Mouse (Mus musculus) thymus, postnatal 14 days (tissue): ENCODE data around the gene Hoxc5.
A peak's percentile ranks its signal among the peaks of the same experiment; 100 is the strongest.

Experiments
- DNase-seq: peaks from one replicate; pipeline ENCODE4 v3.0.0; 2021

The Hoxc5 gene

GRCm38 (mm10) chr15:102990461-102991397 is 23.5 kb downstream of the Hoxc5 start, which contains the start of gene Hoxc8:
Gene Hoxc8, plus strand, starts transcription at chr15:102990607.
- no peak for DNase-seq

GRCm38 (mm10) chr15:102991782-102992181 is 24.5 kb downstream of the Hoxc5 start:
- DNase-seq, result no peak

DNA sequence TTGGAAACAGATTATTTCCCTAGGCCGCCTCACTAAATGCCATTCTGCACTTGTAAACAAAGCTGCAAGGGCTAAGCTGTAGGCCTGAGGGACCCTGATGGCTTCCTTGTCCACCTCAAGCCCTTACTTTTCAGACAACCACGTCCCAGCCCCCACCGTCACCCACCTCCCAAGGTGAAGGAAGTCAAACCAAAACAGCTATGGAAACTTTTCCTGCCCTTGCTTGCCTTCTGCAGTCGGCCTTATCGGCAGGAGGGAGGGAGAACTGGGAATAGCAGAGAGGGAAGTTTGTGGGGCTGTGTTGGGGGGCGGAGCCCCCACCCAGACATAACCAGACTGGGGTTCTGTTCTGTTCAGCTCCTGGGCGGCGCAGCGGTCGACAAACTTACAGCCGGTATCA is 25.0 kb downstream of the Hoxc5 start:
- DNase-seq, result no peak

GRCm38 (mm10) chr15:102992863-102993262 is 25.6 kb downstream of the Hoxc5 start:
- no peak for DNase-seq

- DNase-seq, result no peak
Measured at GRCm38 (mm10) chr15:102996548-102996947, 29.3 kb downstream of the Hoxc5 start.

GRCm38 (mm10) chr15:102997431-102997830 is 30.2 kb downstream of the Hoxc5 start:
- DNase-seq, result no peak

- no peak for DNase-seq
Measured at GRCm38 (mm10) chr15:102997939-102998355, 30.7 kb downstream of the Hoxc5 start, which contains the start of gene Hoxc6. Gene Hoxc6, plus strand, starts transcription at chr15:102998257.

GRCm38 (mm10) chr15:102998608-102999182 is 31.5 kb downstream of the Hoxc5 start:
- no peak for DNase-seq

GRCm38 (mm10) chr15:102999183-102999831 is 32.1 kb downstream of the Hoxc5 start:
- DNase-seq, result peak; percentile 19

- DNase-seq, result no peak
Measured at GRCm38 (mm10) chr15:102999955-103000354, 32.7 kb downstream of the Hoxc5 start.

DNA sequence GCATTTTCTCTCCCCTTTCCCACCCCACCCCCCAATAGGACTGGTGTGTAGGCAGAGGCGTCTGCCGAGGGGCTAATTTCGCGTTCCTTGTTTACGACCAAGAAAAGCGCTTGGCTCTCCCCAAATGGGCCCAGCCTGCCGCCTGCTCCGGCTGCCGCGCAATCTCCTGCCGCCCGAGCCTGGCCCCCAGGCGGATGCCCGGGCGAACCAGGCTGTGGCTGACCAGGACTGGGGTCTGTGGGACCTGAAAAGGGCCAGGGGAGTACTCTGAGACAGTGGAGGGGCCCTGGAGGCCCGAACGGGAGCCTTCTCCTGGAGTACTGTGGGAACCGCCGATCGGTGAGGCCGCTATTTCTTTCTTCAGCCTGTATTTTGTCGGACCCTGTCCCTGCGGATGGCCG is 33.3 kb downstream of the Hoxc5 start:
- DNase-seq, result no peak

DNA sequence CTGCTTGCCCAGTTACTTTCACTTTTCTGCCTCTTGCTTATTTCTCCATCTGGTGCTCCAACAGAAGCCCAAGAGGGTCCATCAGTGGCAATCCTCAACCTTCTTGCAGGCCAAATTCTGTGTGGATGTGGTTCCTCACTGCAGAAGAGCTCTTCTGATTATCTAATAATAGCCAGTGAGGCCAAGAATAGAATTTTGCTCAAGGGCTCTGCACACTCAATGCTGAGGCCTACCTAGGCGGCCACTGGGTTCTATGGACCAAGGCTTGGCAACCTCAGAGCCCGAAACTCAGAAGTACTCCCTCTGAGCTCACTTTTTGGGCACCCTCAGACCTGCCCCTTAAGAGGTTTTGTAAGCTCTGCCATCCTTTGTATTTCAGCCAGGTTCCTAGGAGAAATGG is 34.1 kb downstream of the Hoxc5 start:
- no peak for DNase-seq

GRCm38 (mm10) chr15:103002156-103002555 is 34.9 kb downstream of the Hoxc5 start:
- DNase-seq, result no peak

DNA sequence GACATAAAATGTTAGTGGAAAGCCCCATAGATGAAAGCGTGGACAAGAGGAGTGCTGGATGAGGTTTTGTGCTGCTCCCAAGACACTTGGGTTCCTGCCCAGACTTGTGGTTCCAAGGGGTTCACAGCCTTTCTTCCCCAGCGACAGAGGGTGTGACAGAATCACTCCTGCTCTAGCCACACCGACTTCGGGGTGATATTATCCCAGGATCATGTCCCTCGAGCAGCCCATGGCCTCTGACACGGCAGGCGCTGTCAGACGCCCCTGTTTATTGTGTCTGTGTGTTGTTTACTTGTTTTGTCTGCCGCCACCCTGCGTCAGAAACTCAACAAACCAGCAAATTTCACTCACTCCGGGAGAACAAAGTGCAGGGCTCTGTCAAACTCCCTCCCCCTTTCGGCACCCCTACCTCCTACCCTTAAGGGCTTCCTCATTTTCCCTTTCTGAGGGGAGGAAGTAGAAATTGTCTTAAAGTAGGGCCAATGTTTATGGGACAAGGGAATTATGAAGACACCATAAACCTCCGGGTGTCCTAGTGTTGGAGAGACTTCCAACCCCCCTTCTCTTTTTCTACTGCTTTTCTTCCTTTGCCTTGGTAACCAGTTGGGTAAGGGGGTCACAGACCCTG is 35.7 kb downstream of the Hoxc5 start:
- no peak for DNase-seq

GRCm38 (mm10) chr15:103005308-103005707 is 38.1 kb downstream of the Hoxc5 start:
- no peak for DNase-seq

DNA sequence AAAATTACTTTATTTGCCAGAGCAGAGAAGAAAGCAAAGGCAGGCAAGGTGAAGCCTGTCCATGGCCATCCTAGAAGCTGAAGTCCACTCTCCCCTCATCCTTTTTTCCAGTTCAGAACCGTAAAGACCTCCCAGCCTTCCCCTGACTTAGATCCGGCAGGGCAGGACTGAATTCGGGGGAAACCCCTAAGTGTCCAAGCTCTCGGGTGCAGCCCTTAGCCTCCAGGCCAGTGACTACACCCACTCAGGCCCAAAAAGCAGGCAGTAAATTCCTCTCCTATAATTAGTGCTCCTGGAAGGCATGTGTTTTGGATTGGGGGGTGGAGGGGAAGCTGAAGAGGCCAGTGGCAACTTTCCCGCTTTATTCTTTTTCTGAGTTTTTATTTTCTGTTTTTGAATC is 38.6 kb downstream of the Hoxc5 start:
- no peak for DNase-seq

DNA sequence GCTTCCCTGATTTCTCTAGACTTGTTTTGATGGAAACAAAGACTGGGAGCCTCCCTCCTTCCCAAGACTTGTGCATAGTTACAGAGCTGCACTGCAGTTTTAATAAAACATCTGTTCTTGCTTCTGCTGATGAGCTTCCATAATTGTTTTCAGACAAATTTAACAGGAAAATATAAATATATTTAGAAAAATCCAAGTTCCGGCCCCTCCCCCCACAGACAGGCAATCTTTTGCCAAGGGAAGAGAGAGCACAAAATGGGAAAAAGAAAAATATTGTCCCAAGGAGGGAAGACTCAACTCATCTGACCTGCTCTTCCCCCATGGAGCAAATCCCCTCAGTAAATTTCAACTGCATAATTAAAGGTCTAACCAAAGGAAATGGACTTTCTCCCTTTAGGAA is 39.1 kb downstream of the Hoxc5 start:
- DNase-seq, result no peak

DNA sequence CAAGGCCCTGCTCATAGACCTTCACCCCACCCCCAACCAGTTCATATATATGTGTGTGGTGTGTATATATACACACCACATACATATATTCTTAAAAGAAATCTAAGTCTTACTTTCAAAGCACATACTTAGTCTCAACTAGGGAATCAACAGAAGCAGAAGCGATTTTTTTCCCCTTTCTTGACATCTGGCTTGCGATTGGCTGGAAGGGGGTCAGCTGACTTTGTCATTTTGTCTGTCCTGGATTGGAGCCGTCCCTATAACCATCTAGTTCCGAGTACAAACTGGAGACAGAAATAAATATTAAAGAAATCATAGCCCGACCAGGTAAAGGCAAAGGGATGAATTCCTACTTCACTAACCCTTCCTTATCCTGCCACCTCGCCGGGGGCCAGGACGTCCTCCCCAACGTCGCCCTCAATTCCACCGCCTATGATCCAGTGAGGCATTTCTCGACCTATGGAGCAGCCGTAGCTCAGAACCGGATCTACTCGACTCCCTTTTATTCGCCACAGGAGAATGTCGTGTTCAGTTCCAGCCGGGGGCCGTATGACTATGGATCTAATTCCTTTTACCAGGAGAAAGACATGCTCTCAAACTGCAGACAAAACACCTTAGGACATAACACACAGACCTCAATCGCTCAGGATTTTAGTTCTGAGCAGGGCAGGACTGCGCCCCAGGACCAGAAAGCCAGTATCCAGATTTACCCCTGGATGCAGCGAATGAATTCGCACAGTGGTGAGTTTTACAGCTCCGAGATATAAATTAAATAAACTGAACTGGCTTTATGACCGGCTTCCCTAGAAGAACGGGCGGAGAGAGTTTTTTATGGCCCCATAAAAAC is 42.2 kb downstream of the Hoxc5 start:
- DNase-seq, result no peak

GRCm38 (mm10) chr15:103010112-103010846 is 43.0 kb downstream of the Hoxc5 start:
- DNase-seq, result no peak

DNA sequence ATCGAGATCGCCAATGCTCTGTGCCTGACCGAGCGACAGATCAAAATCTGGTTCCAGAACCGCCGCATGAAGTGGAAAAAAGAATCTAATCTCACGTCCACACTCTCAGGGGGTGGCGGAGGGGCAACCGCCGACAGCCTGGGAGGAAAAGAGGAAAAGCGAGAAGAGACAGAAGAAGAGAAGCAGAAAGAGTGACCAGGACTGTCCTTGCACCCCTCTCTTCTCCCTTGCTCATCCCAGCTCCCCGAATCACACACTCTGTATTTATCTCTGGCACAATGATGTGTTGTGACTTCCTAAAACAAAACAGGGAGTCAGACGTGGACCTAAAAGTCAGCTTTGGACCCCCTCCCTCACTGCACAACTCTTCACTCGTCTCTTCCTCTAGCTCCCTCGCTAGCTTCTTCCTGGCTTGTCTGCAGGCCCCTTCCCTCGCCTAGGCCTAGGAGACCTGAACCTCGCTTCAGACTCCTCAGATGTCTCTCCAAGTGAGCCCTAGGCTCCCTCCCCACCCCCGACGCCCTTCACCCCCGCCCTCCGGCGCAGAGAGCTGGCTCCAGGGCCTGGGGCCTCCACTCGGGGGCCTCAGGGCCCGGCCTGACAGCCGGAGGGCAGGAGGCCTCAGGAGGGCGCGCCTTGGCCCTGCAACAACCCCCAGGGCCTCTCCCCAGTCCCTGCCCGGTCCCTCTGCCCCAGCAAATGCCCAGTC is 43.8 kb downstream of the Hoxc5 start:
- no peak for DNase-seq
